Mouse (Mus musculus) telencephalon, adult 2 months (tissue): ENCODE measurements at regions not wholly inside any gene's neighbourhood (a gene's known extent, or its start where the extent isn't known, plus 50 kb on each side); places are given as distances from the start of the nearest gene placed in this dataset.

Experiments used
- DNase-seq: peaks from one replicate; pipeline ENCODE4 v3.0.0-alpha.2; 2011; ENCODE audit warnings: low read depth, low spot score

- DNase-seq: no peak
Observed at GRCm38 (mm10) chr12:12147088-12147687, 114.8 kb upstream of the Fam49a start.

- no peak for DNase-seq
Observed at GRCm38 (mm10) chr12:12147847-12148246, 114.1 kb upstream of the Fam49a start.

GRCm38 (mm10) chr12:12148659-12149399, 113.1 kb upstream of the Fam49a start:
- peak; percentile 48 for DNase-seq

- no peak for DNase-seq
Observed at GRCm38 (mm10) chr12:12164411-12164810, 97.5 kb upstream of the Fam49a start.

GRCm38 (mm10) chr12:12170581-12170980, 91.4 kb upstream of the Fam49a start:
- no peak for DNase-seq

GRCm38 (mm10) chr12:12172087-12172823, 89.7 kb upstream of the Fam49a start:
- DNase-seq: no peak

- peak; percentile 85 for DNase-seq
Observed at GRCm38 (mm10) chr12:12176331-12177263, 85.3 kb upstream of the Fam49a start.

- no peak for DNase-seq
Observed at GRCm38 (mm10) chr12:12177264-12178043, 84.5 kb upstream of the Fam49a start.

GRCm38 (mm10) chr12:12178391-12178790, 83.5 kb upstream of the Fam49a start:
- DNase-seq: no peak

- no peak for DNase-seq
Observed at GRCm38 (mm10) chr12:12179292-12179865, 82.6 kb upstream of the Fam49a start.

GRCm38 (mm10) chr12:12180986-12181385, 81.0 kb upstream of the Fam49a start:
- DNase-seq: peak; percentile 85

- no peak for DNase-seq
Observed at GRCm38 (mm10) chr12:12181686-12182085, 80.3 kb upstream of the Fam49a start.

- DNase-seq: no peak
Observed at GRCm38 (mm10) chr12:12186353-12186752, 75.6 kb upstream of the Fam49a start.

- no peak for DNase-seq
Observed at GRCm38 (mm10) chr12:12195066-12195465, 66.9 kb upstream of the Fam49a start.

- no peak for DNase-seq
Observed at GRCm38 (mm10) chr12:12196627-12197026, 65.3 kb upstream of the Fam49a start.

- DNase-seq: no peak
Observed at GRCm38 (mm10) chr12:12208216-12208615, 53.7 kb upstream of the Fam49a start.
